Mouse (Mus musculus) forebrain, embryonic 13.5 days (tissue): ENCODE data around the gene Rhoa. TPM values are rescaled to one million over a fixed set of nuclear protein-coding genes. Genes with fewer than 3 reads are reported as not detected.
"Not testable (repeated sequence)": the region's sequence is repeated elsewhere in the genome, so short reads cannot be mapped to it uniquely, and the experiment has no call there.

ENCODE experiments used
- ATAC-seq: fragments of 200-750 bp; cut with Nextera tagmentation; 2 replicates; pipeline ENCODE4 v1.8.0; 2017
- H3K27ac ChIP-seq: fragments of 300-500 bp; sonication (generic); 2 replicates; pipeline ENCODE4 v1.5.1; 2015; ENCODE audit warnings: inconsistent platforms, mild to moderate bottlenecking, moderate library complexity
- H3K27me3 ChIP-seq: fragments of 300-500 bp; sonication (generic); 2 replicates; pipeline ENCODE4 v1.6.1; 2015; ENCODE audit warnings: mild to moderate bottlenecking, inconsistent platforms
- H3K36me3 ChIP-seq: fragments of 300-500 bp; sonication (generic); 2 replicates; pipeline ENCODE4 v1.6.1; 2015; ENCODE audit warnings: mild to moderate bottlenecking, inconsistent platforms; ENCODE audit not compliant: poor library complexity, severe bottlenecking
- H3K4me1 ChIP-seq: fragments of 300-500 bp; sonication (generic); 2 replicates; pipeline ENCODE4 v1.6.1; 2015; ENCODE audit warnings: inconsistent platforms
- H3K4me2 ChIP-seq: fragments of 300-500 bp; sonication (generic); 2 replicates; pipeline ENCODE4 v1.6.1; 2015; ENCODE audit warnings: inconsistent platforms, mild to moderate bottlenecking, moderate library complexity
- H3K4me3 ChIP-seq: fragments of 300-500 bp; sonication (generic); 2 replicates; pipeline ENCODE4 v1.5.1; 2015; ENCODE audit warnings: mild to moderate bottlenecking, inconsistent platforms
- H3K9ac ChIP-seq: fragments of 300-500 bp; sonication (generic); 2 replicates; pipeline ENCODE4 v1.6.1; 2015; ENCODE audit warnings: mild to moderate bottlenecking, inconsistent platforms
- H3K9me3 ChIP-seq: fragments of 300-500 bp; sonication (generic); replicated peaks from 2 replicates; pipeline ENCODE4 v1.6.1; 2016; ENCODE audit warnings: inconsistent platforms
- WGBS: fragments of 180-500 bp; shearing (Covaris S2); methylation state at CpG from one replicate; pipeline ENCODE4 v1.1.7; 2015; 5-methylcytosine and 5-hydroxymethylcytosine counted together
- polyA plus RNA-seq: library from polyadenylated mRNA; unstranded; fragments of >200 nt; fragmentation: Nextera tagmentation; extraction: Ambion mirVana; gene quantifications from 2 replicates; pipeline ENCODE4 v1.2.1, GENCODE M21; 2015

Rhoa gene
- polyA plus RNA-seq, 1 experiment from 2014 or later: 330 TPM

DNA sequence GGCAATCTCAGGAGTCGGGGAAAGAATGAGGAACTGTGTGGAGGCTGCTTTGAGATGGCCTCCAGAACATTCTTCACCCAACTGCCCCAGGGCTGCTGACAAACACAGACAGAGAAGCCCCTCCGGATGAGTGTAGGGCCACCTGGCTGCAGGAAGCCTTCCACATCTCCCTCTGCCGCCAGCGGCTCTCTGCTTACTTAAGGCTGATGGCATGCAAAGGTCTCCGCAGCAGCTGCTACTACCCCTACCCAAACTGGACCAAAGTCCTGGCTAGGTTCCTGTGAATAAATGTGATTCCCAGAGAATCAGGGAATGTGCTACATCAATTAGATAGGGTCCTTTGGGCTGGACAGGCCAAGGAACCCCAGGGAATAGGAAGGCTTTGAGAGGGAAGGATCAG lies 33.2 kb upstream of the Rhoa start:
- H3K27me3 ChIP-seq: no peaks in the 10 kb centered on the region
- H3K4me2 ChIP-seq: no peak overlapping the region
- H3K4me3 ChIP-seq: no peak overlapping the region
- no peaks in the 10 kb centered on the region for H3K36me3 ChIP-seq
- ATAC-seq: no peak
- WGBS: 83% methylated on average over 5 of the region's 5 CpGs
- no peaks in the 10 kb centered on the region for H3K9me3 ChIP-seq
- no peak overlapping the region for H3K27ac ChIP-seq
- H3K9ac ChIP-seq: no peak overlapping the region
- H3K4me1 ChIP-seq: no peaks in the 10 kb centered on the region

DNA sequence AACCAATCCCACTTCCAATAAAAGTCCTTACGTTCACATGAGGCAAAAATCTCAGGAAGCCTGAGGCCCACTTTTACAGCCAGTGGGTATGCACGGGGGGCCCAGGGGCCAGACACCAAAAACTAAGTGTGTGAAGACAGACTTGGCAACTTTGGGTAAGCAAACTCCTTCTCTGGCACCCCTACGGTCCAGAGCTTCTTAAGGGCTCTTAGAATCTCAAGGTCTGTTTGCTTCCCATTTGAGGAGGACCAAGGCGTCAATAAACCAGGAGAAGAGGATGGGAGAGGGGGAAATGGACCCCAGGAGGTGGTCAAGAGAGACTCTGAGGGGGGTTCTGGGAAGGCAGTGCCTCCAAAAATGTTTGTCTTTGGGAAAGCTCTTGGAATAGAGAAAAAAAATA lies 32.4 kb upstream of the Rhoa start:
- no peaks in the 10 kb centered on the region for H3K9me3 ChIP-seq
- H3K27me3 ChIP-seq: no peaks in the 10 kb centered on the region
- no peaks in the 10 kb centered on the region for H3K4me1 ChIP-seq
- no peak overlapping the region for H3K4me3 ChIP-seq
- no peak overlapping the region for H3K27ac ChIP-seq
- no peak overlapping the region for H3K4me2 ChIP-seq
- H3K36me3 ChIP-seq: no peaks in the 10 kb centered on the region
- whole genome bisulfite sequencing: 74% methylated on average over 4 of the region's 4 CpGs
- ATAC-seq: no peak
- no peak overlapping the region for H3K9ac ChIP-seq

DNA sequence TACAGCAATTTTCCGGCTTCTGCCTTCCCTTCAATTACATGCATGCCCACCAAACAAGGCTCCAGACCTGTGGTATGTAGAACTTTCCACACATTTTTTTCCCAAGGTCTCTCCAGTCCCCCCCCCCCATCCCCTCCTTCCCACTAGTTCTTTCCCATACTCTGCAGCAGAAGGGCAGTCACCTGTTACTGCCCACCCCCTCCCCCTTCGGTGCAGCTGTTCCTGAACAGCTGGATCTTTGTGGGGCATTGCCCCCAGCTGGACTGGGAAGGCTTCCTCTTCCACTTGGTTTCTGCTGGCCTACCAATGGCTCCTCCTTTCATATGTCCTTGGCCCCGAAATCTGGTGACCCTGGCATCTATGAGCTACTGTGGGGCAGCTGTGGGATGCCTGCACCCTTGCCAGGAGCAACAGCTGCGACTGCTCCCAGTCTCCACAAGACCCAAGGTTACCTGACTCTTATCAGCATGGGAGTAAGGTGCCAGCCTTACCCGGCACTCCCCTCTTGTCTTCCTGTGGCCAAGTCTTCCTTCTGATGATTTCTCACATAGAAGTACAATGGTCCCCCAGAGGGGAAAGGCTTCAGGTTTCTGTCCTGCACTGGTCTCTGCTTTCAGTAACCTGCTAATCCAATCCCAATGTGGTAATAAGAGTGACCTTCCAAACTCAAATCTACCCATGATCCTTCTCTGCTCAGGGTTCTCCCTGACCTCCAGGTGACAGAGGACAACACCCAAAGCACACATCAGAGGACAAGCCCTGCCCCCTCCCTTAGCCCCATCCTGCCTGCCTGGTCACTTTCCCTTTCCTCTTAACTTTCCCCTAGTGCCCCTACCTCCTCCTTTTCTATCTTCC lies 31.2 kb upstream of the Rhoa start:
- H3K36me3 ChIP-seq: no peaks in the 10 kb centered on the region
- no peaks in the 10 kb centered on the region for H3K9me3 ChIP-seq
- H3K4me3 ChIP-seq: no peak overlapping the region
- no peak for ATAC-seq
- H3K9ac ChIP-seq: no peak overlapping the region
- WGBS: 77% methylated on average over 5 of the region's 5 CpGs
- no peaks in the 10 kb centered on the region for H3K27me3 ChIP-seq
- H3K27ac ChIP-seq: no peak overlapping the region
- H3K4me1 ChIP-seq: no peaks in the 10 kb centered on the region
- H3K4me2 ChIP-seq: no peak overlapping the region

DNA sequence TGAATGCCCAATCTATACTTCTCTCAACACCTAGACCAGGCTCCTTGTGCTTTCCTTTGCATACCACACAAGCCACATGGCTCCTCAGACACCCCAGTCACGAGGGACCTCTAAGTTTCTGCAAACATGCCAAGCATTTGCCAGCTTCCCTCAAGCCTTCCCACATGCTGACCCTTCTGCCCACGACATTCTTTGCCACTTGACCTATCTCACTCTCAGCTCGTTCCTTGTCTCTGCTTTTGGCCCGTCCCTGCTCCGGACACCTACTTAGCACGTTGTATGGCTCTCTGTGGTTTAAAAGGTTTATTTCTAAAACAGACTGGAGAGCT lies 30.6 kb upstream of the Rhoa start:
- no peak for ATAC-seq
- no peaks in the 10 kb centered on the region for H3K27me3 ChIP-seq
- H3K4me2 ChIP-seq: no peak overlapping the region
- no peak overlapping the region for H3K9ac ChIP-seq
- no peaks in the 10 kb centered on the region for H3K4me1 ChIP-seq
- WGBS: 71% methylated on average over 6 of the region's 6 CpGs
- H3K27ac ChIP-seq: no peak overlapping the region
- H3K4me3 ChIP-seq: no peak overlapping the region
- no peaks in the 10 kb centered on the region for H3K9me3 ChIP-seq
- H3K36me3 ChIP-seq: no peaks in the 10 kb centered on the region

DNA sequence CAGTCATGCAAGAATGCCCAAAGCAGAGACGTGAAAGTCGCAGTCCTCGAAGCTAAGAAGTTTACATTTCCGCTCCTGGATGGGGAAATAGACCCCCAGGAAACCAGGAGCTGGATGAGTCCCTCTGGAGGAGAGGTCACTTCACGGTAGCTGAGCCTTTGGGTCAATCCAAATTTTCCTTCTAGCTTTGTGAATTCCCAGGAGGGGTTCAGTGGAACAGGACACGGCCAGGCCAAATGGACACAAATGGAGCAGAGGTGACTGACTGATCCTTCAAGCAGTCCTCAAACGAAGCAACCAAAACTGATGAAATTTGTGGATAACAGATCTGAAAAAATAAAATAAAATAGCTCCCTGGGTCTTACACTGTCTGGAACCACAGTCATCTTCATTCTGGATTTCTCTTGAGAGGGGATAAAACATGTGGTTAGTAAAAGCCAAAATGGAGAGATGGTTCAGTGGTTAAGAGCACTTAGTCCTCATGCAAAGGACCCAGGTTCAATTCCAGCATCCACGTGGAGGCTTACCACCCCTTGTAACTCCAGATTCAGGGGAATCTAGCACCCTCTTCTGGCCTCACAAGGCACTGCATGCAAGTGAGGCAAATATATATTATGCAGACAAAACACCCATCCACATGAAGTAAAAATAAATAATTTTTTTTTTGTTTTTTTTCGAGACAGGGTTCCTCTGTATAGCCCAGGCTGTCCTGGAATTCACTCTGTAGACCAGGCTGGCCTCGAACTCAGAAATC lies 27.1 kb upstream of the Rhoa start:
- Histone ChIP-seq H3K36me3 (no peaks in the 10 kb centered on the region), H3K9me3 (no peaks in the 10 kb centered on the region), H3K4me1 (no peaks in the 10 kb centered on the region), H3K9ac (no peak overlapping the region), H3K4me3 (no peak overlapping the region), H3K27me3 (no peaks in the 10 kb centered on the region), H3K27ac (no peak overlapping the region), H3K4me2 (no peak overlapping the region)
- no peak for ATAC-seq
- WGBS: 70% methylated on average over 10 of the region's 10 CpGs

DNA sequence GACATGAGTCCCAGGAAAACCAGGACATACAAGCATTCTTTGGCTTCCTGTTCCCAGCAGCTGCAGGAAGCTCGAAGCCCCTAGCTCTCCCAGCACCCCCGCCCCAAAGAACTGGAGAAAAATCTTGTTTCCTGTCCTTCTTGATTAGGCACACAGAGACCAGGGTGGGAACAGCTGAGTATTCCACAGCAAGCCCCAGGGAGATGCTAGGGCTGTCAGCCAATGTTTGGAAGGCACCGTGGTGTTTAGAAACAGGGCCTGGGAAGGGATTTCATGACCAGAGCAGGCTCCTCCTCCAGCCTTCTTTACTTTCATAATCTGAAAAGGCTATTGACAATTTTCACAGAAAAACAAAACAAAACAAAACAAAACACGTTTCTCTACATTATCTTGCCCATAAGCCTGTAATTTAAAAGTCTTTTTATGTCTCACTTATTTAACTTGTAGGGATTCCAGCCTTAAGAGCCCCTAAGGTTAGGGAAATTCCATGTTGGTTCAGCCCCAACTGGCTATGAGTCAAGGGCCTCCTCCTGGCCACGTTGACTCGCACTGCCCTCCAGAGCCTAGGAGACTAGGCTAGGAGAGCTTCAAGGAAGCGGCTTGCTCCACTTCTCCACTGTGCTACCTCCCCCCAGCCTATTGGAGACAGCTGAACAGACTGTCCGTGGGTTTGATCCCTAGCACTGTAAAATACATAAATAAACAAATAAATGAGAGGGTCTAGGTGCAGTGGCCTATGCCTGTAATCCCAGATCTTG lies 25.7 kb upstream of the Rhoa start:
- 50% methylated on average over 8 of the region's 8 CpGs for WGBS
- no peak overlapping the region for H3K27ac ChIP-seq
- no peak overlapping the region for H3K4me3 ChIP-seq
- H3K9ac ChIP-seq: no peak overlapping the region
- no peak for ATAC-seq
- H3K4me1 ChIP-seq: no peaks in the 10 kb centered on the region
- no peaks in the 10 kb centered on the region for H3K9me3 ChIP-seq
- no peak overlapping the region for H3K4me2 ChIP-seq
- H3K27me3 ChIP-seq: no peaks in the 10 kb centered on the region
- no peaks in the 10 kb centered on the region for H3K36me3 ChIP-seq

DNA sequence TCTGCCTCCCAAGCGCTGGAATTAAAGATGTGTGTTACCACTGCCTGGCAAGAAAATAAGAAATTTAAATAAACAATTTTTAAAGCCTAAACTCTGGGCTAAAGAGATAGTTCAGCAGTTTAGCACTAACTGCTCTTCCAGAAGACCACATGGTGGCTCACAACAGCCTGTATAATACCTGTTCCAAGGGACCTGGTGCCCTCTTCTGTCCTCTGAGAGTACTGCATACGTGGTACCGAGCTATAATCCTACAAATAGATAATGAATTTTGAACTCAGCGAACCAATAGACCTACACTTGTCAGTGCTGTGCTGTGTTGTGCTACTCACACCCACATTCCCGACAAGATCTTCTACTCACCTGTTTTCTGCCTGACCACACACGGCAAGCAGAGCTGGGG lies 21.5 kb upstream of the Rhoa start:
- H3K4me1 ChIP-seq: no peaks in the 10 kb centered on the region
- no peaks in the 10 kb centered on the region for H3K27me3 ChIP-seq
- no peaks in the 10 kb centered on the region for H3K36me3 ChIP-seq
- 15% methylated on average over 6 of the region's 6 CpGs for WGBS
- no peak overlapping the region for H3K27ac ChIP-seq
- H3K4me2 ChIP-seq: no peak overlapping the region
- H3K9me3 ChIP-seq: no peaks in the 10 kb centered on the region
- ATAC-seq: peak; percentile 70; the same call in 1 of the 2 replicates
- H3K9ac ChIP-seq: no peak overlapping the region
- no peak overlapping the region for H3K4me3 ChIP-seq

DNA sequence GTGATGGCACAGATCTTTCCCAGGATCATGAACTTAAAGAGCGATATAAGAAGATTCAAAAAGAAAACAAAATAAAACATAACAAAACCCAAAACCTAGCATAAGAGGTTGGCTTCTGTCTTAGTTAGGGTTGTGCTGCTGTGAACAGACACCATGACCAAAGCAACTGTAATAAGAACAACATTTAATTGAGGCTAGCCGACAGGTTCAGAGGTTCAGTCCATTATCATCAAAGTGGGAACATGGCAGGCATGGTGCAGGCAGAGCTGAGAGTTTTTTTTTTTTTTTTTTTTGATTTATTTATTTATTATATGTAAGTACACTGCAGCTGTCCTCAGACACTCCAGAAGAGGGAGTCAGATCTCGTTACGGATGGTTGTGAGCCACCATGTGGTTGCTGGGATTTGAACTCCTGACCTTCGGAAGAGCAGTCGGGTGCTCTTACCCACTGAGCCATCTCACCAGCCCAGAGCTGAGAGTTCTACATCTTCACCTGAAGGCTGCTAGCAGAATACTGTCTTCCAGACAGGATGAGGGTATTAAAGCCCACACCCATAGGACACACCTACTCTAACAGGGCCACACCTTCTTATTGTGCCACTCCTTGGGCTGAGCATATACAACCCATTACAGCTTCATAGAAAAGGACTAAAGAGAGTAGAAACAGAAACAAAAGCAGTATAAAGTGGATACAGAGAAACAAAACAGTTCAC lies 18.2 kb upstream of the Rhoa start:
- not testable (repeated sequence) for H3K27me3 ChIP-seq, ATAC-seq, H3K9me3 ChIP-seq, H3K36me3 ChIP-seq, H3K4me2 ChIP-seq, H3K27ac ChIP-seq, H3K9ac ChIP-seq, H3K4me3 ChIP-seq
- H3K4me1 ChIP-seq: peaks cover 14% of the 10 kb centered on the region
- WGBS: 88% methylated on average over 5 of the region's 6 CpGs

DNA sequence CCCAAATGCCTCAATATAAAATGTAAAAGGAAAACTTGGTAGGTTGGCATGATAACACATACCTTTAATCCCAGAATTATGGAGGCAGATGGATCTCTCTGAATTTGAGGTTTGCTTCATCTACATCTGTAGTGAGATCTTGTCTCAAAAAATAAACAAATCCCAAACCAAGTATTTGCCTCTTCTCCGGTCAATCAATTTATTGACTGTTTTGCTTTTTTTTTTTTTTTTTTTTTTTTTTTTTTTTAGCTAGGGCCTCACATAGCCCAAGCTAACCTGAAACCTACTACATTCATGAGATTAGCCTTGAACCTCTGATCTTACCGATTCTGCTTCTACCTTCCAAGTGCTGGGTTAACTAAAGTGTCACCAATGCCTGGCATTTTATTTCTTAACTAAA lies 16.6 kb upstream of the Rhoa start:
- Histone ChIP-seq H3K4me2 (peak overlapping the region; percentile 68), H3K27ac (peak overlapping the region; percentile 97), H3K4me1 (peaks cover 14% of the 10 kb centered on the region), H3K27me3 (no peaks in the 10 kb centered on the region), H3K9ac (peak overlapping the region; percentile 83), H3K9me3 (no peaks in the 10 kb centered on the region), H3K36me3 (peaks cover 11% of the 10 kb centered on the region), H3K4me3 (peak overlapping the region; percentile 62)
- no peak for ATAC-seq
- 63% methylated on average over 2 of the region's 2 CpGs for WGBS

DNA sequence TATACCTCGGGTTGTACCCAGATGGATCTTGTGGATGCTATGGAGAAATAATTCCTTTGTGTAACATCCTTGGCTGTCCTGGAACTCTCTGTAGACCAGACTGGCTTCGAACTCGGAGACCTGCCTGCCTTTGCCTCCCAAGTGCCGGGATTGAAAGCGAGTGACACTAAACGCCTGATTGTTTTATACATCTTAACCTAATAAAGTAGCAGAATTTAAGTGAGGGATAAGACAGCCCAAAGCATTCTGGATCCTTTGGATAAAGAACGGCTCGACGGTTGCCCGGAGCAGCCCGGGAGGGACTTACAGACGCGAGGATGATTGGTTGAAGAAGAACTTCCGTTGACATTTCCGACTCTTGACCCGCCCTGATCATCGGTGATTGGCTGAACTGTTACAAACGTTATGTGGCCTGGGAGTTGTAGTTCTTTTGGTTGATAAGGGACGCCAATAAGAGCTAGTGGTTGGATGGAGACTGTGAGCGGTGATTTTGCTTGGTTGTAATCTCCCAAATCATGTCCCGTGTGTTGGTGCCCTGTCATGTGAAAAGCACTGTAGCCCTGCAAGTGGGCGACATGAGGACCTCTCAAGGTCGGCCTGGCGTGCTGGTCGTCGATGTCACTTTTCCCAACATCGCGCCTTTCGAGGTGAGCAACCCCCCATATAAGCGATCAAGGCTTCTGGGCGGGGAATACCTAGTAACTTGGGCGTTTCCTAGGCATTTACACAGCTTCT lies 15.7 kb upstream of the Rhoa start, which contains the start of gene Nicn1:
Nicn1 (plus strand) TSS at position 414 of the 735 bp plus-strand sequence.
- peaks cover 14% of the 10 kb centered on the region for H3K4me1 ChIP-seq
- peak within 1 kb of the TSS; percentile 68 for H3K4me2 ChIP-seq
- no peaks in the 10 kb centered on the region for H3K27me3 ChIP-seq
- under 1% methylated on average over 32 of the region's 32 CpGs for WGBS
- ATAC-seq: peak; percentile 98
- H3K9me3 ChIP-seq: no peaks in the 10 kb centered on the region
- peaks cover 19% of the 10 kb centered on the region for H3K36me3 ChIP-seq
- peak within 1 kb of the TSS; percentile 83 for H3K9ac ChIP-seq
- peak within 1 kb of the TSS; percentile 62 for H3K4me3 ChIP-seq
- peak within 1 kb of the TSS; percentile 97 for H3K27ac ChIP-seq

DNA sequence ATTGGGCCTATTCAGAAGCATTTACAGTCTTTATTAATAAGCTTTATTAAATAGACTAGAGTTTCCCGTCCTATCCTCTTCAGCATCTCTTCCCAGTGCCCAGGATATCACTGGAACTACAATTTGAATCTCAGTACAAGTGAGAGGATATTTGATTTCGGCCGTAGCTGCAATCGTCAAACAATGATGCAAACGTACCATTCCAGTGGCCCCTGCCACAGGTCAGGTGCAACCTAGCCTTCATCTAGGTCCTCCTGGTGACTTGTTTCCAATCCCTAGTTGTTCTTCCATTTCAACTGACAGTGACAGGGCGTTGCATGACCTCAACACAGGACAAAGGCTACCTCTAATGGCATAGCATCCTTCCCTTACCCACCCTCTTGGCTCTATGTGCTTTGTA lies 15.2 kb upstream of the Rhoa start:
- WGBS: 41% methylated on average over 6 of the region's 6 CpGs
- peaks cover 14% of the 10 kb centered on the region for H3K4me1 ChIP-seq
- no peaks in the 10 kb centered on the region for H3K9me3 ChIP-seq
- H3K9ac ChIP-seq: peak overlapping the region; percentile 74
- H3K36me3 ChIP-seq: peaks cover 22% of the 10 kb centered on the region
- H3K4me2 ChIP-seq: peak overlapping the region; percentile 68
- H3K27ac ChIP-seq: peak overlapping the region; percentile 76
- no peak for ATAC-seq
- H3K4me3 ChIP-seq: peak overlapping the region; percentile 62
- H3K27me3 ChIP-seq: no peaks in the 10 kb centered on the region
